Mouse (Mus musculus) common myeloid progenitor, adult 5-6 weeks (primary cell): ENCODE measurements around the gene Crtc3. TPM values are rescaled to one million over a fixed set of nuclear protein-coding genes. Genes with fewer than 3 reads are reported as not detected.

ENCODE experiments used
- ATAC-seq: replicated peaks from 2 replicates; pipeline ENCODE4 v1.8.0; 2016; ENCODE audit warnings: low read depth, mild to moderate bottlenecking, moderate TSS enrichment, inconsistent platforms; ENCODE audit not compliant: poor library complexity, severe bottlenecking
- total RNA-seq: library from RNA; stranded (forward); fragments of 200-1000, 187-1606 nt; gene quantifications from 2 replicates; pipeline ENCODE4 v1.2.3, GENCODE M21; 2017

Gene Crtc3
- total RNA-seq, 1 experiment from 2014 or later: 15.8 TPM

DNA sequence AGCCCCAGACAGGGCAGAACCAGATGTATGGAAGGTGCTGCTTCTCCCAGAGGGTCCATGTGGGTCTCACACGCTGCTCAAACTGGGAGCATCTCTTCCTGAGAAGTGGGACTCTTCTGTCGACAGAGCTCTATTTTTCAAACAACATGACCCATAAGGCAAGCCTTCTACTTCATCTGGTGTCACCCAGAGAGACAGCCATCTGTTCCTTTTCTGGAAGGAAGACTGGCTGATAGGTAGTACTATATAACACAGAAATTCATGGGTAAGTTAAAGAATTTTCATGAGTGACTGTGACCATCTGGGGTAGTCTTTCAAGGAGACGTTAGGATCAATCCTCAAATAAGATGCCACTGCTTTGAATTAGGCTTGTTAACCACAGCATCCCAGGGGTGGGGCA is 115.6 kb downstream of the Crtc3 start:
- ATAC-seq: no peak

- no peak for ATAC-seq
Measured at GRCm38 (mm10) chr7:80567982-80568381, 120.7 kb downstream of the Crtc3 start.

- ATAC-seq: no peak
Measured at GRCm38 (mm10) chr7:80561931-80562330, 126.7 kb downstream of the Crtc3 start.

DNA sequence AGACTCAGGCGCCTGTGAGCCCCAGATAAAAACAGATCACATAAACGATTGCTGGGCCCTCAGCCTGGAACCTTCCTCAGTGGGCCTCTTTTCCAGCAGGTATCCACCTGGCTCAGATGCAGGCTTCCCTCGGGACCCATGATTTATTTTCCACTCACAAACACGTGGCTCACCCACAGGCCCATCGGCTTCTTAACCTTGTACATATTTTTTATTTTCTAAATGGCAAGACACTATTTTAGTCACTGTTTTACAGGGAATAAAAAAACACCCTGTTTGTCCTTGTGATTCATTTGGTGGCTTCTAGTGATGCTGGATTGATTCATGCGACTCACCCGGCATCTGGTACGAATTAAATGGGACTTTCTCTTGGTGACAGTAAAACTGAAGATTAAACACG is 127.4 kb downstream of the Crtc3 start:
- ATAC-seq: no peak

DNA sequence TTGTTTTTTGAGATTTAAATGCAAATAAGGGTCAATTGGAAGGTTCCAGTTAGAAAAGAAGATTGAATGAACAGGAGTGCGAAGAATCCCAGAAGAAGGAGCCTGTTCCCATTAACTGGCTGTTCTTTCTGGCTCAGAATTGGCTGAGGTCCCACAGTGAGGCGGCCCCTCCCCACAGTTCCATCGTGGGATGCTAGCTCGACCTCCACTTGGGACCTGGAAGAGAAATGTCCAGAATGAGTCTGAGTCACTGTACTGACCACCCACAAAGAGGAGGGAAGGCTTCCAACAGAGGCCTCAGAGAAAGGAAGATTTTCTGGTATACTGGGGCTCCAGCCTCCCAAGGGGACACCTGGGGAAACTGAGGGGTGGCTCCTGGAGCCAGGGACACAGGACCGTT is 130.1 kb downstream of the Crtc3 start:
- no peak for ATAC-seq

DNA sequence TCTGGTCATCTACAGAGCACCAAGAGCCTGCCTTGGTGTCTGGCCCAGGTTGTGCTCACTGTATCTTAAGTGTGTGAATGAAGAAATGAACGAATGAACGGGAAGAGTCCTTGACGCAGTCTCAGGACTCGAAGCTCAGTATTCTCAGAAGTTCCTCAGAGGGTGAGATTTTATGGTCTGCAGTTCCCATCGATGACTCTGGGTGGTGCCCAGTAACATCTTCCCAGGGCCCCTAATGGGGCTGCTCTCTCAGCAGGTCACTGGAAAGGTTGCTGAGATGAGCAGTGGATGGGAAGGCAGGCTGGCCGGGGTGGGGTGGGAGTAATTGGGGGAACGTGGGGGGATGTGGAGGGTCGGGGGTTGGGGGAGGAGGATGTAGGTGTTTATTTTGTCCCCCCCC is 130.6 kb downstream of the Crtc3 start:
- peak; percentile 59 for ATAC-seq

DNA sequence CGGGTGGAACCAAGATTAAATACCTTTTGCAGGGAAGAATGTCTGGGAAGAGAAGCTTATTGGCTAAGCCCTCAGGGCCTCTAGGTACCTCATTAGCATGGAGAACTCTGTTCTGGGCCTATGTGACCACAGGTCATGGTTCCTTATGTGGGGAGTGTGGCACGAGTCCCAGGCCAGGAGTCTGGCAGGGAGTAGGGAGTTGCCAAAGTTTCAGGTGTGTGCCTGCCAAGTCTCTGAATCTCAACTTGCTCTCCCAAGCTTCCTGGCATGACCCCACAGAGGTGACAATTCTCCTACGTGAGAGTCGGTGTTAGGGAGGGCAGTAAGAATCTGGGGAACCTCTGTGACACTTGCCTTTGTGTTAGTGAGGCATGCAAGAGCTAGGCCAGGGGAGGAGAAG is 131.5 kb downstream of the Crtc3 start:
- ATAC-seq: no peak

GRCm38 (mm10) chr7:80556166-80556565 is 132.5 kb downstream of the Crtc3 start:
- no peak for ATAC-seq

DNA sequence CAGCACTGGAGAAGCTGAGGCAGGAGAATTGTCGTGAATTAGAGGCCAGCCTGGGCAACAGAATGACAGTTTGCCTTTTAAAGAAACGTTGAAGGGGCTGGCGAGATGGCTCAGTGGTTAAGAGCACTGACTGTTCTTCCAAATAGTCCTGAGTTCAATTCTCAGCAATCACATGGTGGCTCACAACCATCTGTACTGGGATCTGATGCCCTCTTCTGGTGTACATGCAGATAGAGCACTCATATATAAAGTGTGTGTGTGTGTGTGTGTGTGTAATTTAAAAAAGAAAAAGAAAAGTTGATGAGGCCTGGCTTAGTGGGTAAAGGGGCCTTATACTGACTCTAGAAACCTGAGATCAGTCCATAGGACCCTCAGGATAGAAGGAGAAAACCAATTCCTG is 133.5 kb downstream of the Crtc3 start:
- ATAC-seq: no peak

GRCm38 (mm10) chr7:80554180-80555021 is 134.3 kb downstream of the Crtc3 start:
- peak; percentile 54 for ATAC-seq

- no peak for ATAC-seq
Measured at GRCm38 (mm10) chr7:80548513-80549260, 140.0 kb downstream of the Crtc3 start.

GRCm38 (mm10) chr7:80542139-80542831 is 146.4 kb downstream of the Crtc3 start:
- ATAC-seq: peak; percentile 50; the same call in 1 of the 2 replicates

- ATAC-seq: no peak
Measured at GRCm38 (mm10) chr7:80539581-80539980, 149.1 kb downstream of the Crtc3 start.

Other genes starting within 250 kb of the Crtc3 start
- 66.2 and 79.5 TPM in 2 replicates for gene Blm, start 153.8 kb downstream of the Crtc3 start, total RNA-seq
- 84.8 and 101 TPM in 2 replicates for gene Iqgap1, start 137.1 kb upstream of the Crtc3 start, total RNA-seq
- gene Zscan2, start 172.0 kb upstream of the Crtc3 start, total RNA-seq: 7.9 and 14.2 TPM in 2 replicates
- 31.7 and 79.8 TPM in 2 replicates for gene Wdr73, start 212.4 kb upstream of the Crtc3 start, total RNA-seq
- gene Nmb, start 216.2 kb upstream of the Crtc3 start, total RNA-seq: not detected in 2 replicates